Mouse (Mus musculus) limb, embryonic 12.5 days (tissue): ENCODE results near the gene Acss2. TPM values are rescaled to one million over a fixed set of nuclear protein-coding genes. Genes with fewer than 3 reads are reported as not detected.

Source experiments
- ATAC-seq: fragments of 200-750 bp; cut with Nextera tagmentation; 2 replicates; pipeline ENCODE4 v1.8.0; 2017; ENCODE audit warnings: low read depth, moderate TSS enrichment; ENCODE audit not compliant: insufficient number of reproducible peaks, insufficient read depth, low FRiP score, low TSS enrichment
- H3K27ac ChIP-seq: fragments of 300-500 bp; sonication (generic); 2 replicates; pipeline ENCODE4 v1.5.1; 2016; ENCODE audit warnings: mild to moderate bottlenecking, moderate library complexity
- H3K27me3 ChIP-seq: fragments of 300-500 bp; sonication (generic); 2 replicates; pipeline ENCODE4 v1.6.1; 2016; ENCODE audit warnings: mild to moderate bottlenecking, moderate library complexity
- H3K36me3 ChIP-seq: fragments of 300-500 bp; sonication (generic); 2 replicates; pipeline ENCODE4 v1.6.1; 2016; ENCODE audit warnings: mild to moderate bottlenecking, moderate library complexity
- H3K4me1 ChIP-seq: fragments of 300-500 bp; sonication (generic); replicated peaks from 2 replicates; pipeline ENCODE4 v1.6.1; 2016
- H3K4me2 ChIP-seq: fragments of 300-500 bp; sonication (generic); 2 replicates; pipeline ENCODE4 v1.6.1; 2016; ENCODE audit warnings: mild to moderate bottlenecking, moderate library complexity
- H3K4me3 ChIP-seq: fragments of 300-500 bp; sonication (generic); replicated peaks from 2 replicates; pipeline ENCODE4 v1.5.1; 2016; ENCODE audit warnings: mild to moderate bottlenecking
- H3K9ac ChIP-seq: fragments of 300-500 bp; sonication (generic); replicated peaks from 2 replicates; pipeline ENCODE4 v1.6.1; 2016; ENCODE audit warnings: mild to moderate bottlenecking, moderate library complexity
- H3K9me3 ChIP-seq: fragments of 300-500 bp; sonication (generic); 2 replicates; pipeline ENCODE4 v1.6.1; 2016; ENCODE audit warnings: mild to moderate bottlenecking, moderate library complexity
- WGBS: fragments of 180-500 bp; shearing (Covaris S2); methylation state at CpG from one replicate; pipeline ENCODE4 v1.1.7; 2016; 5-methylcytosine and 5-hydroxymethylcytosine counted together
- microRNA counts: library from miRNA; unstranded; fragments of <30 nt; microRNA quantifications from one replicate; lab custom pipeline; 2017
- microRNA-seq: library from miRNA; unstranded; fragments of <30 nt; microRNA quantifications from one replicate; pipeline ENCODE4, GENCODE M21; 2017
- polyA plus RNA-seq: library from polyadenylated mRNA; unstranded; fragments of >200 nt; fragmentation: Nextera tagmentation; extraction: Ambion mirVana; gene quantifications from 2 replicates; pipeline ENCODE4 v1.2.1, GENCODE M21; 2016

The Acss2 gene
- polyA plus RNA-seq, 1 experiment from 2014 or later: 12.1 TPM

DNA sequence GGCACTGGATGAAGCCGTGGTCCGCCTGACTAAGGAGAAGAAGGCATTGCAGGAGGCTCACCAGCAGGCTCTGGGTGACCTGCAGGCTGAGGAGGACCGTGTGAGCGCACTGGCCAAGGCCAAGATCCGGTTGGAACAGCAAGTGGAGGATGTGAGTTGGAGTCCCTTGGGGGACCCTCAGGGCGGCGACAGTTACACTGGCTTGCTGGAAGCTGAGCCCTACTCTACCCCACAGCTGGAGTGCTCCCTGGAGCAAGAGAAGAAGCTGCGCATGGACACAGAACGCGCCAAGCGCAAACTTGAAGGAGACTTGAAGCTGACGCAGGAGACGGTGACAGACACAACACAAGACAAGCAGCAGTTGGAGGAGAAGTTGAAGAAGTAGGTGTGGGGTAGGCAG is 110.8 kb downstream of the Acss2 start:
- Histone ChIP-seq H3K27me3 (peaks cover 91% of the 10 kb centered on the region), H3K9me3 (no peaks in the 10 kb centered on the region), H3K36me3 (peaks cover 25% of the 10 kb centered on the region), H3K4me2 (no peak overlapping the region), H3K9ac (no peak overlapping the region), H3K27ac (no peak overlapping the region), H3K4me1 (peaks cover 24% of the 10 kb centered on the region), H3K4me3 (peak overlapping the region; percentile 41; the same call in 1 of the 2 replicates)
- WGBS: 72% methylated on average over 13 of the region's 13 CpGs
- ATAC-seq: no peak

DNA sequence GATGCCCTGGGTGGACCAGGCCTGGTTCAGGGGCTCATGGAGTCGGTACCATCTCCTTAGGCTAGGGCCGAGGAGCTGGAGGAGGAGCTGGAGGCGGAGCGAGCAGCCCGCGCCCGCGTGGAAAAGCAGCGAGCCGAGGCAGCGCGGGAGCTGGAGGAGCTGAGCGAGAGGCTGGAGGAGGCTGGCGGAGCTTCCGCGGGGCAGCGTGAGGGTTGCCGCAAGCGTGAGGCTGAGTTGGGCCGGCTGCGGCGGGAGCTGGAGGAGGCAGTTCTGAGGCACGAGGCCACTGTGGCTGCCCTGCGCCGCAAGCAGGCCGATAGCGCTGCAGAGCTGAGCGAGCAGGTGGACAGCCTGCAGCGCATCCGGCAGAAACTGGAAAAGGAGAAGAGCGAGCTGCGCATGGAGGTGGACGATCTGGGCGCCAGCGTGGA is 111.5 kb downstream of the Acss2 start:
- no peak for ATAC-seq
- H3K4me1 ChIP-seq: peaks cover 24% of the 10 kb centered on the region
- peaks cover 98% of the 10 kb centered on the region for H3K27me3 ChIP-seq
- H3K4me2 ChIP-seq: peak overlapping the region; percentile 74
- no peaks in the 10 kb centered on the region for H3K9me3 ChIP-seq
- WGBS: 2% methylated on average over 35 of the region's 35 CpGs
- H3K27ac ChIP-seq: no peak overlapping the region
- H3K9ac ChIP-seq: peak overlapping the region; percentile 47
- H3K4me3 ChIP-seq: peak overlapping the region; percentile 41
- H3K36me3 ChIP-seq: peaks cover 32% of the 10 kb centered on the region

DNA sequence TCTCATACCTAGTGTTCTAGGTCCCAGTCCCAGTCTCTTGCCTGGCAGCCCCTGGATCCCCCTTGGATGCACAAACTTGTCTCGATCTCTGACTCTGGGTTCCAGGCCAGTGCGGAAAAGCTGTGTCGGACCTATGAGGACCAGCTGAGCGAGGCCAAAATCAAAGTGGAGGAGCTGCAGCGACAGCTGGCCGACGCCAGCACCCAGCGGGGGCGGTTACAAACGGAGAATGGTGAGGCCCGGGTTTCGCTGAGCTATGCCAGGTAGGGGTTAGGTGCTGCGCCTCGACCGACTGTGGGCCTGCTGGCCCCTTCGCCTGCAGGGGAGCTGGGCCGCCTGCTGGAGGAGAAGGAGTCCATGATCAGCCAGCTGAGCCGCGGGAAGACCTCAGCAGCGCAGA is 112.4 kb downstream of the Acss2 start:
- no peak overlapping the region; the same call in 1 of the 2 replicates for H3K9ac ChIP-seq
- ATAC-seq: no peak

DNA sequence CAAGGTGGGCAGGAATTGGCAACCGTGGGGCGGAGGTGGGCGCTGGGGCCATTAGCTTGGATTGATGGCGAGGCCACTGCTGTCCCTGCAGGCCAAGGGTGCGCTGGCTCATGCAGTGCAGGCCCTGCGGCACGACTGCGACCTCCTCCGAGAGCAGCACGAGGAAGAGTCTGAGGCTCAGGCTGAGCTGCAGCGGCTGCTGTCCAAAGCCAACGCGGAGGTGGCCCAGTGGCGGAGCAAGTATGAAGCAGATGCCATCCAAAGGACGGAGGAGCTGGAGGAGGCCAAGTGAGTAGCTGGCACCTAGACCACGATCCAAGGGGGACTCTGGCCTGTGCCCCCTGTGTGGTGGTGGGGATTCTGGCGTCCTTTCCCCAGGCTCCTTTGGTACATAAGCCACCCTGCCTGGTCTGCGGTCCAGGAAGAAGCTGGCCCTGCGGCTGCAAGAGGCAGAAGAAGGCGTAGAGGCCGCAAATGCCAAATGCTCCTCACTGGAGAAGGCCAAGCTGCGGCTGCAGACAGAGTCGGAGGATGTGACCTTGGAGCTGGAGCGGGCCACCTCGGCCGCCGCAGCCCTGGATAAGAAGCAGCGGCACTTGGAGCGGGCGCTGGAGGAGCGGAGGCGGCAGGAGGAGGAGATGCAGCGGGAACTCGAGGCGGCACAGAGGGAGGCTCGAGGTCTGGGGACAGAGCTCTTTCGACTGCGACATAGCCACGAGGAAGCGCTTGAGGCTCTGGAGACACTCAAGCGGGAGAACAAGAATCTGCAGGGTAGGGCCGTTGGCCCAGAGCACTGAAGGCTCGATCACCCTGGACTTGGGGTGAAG is 113.1 kb downstream of the Acss2 start:
- H3K4me2 ChIP-seq: peak overlapping the region; percentile 23
- no peak overlapping the region; the same call in 1 of the 2 replicates for H3K9ac ChIP-seq
- H3K4me3 ChIP-seq: no peak overlapping the region
- no peak overlapping the region for H3K27ac ChIP-seq
- no peak for ATAC-seq
- peaks cover 89% of the 10 kb centered on the region for H3K27me3 ChIP-seq
- 12% methylated on average over 43 of the region's 43 CpGs for WGBS
- peaks cover 48% of the 10 kb centered on the region for H3K36me3 ChIP-seq
- H3K9me3 ChIP-seq: no peaks in the 10 kb centered on the region
- H3K4me1 ChIP-seq: peaks cover 24% of the 10 kb centered on the region

More for the DNA sequence above, 112.4 kb downstream of the Acss2 start:
- 23% methylated on average over 20 of the region's 20 CpGs for WGBS
- peaks cover 96% of the 10 kb centered on the region for H3K27me3 ChIP-seq
- peaks cover 41% of the 10 kb centered on the region for H3K36me3 ChIP-seq
- peaks cover 24% of the 10 kb centered on the region for H3K4me1 ChIP-seq
- no peaks in the 10 kb centered on the region for H3K9me3 ChIP-seq
- no peak overlapping the region for H3K4me3 ChIP-seq
- no peak overlapping the region for H3K27ac ChIP-seq
- H3K4me2 ChIP-seq: peak overlapping the region; percentile 23

DNA sequence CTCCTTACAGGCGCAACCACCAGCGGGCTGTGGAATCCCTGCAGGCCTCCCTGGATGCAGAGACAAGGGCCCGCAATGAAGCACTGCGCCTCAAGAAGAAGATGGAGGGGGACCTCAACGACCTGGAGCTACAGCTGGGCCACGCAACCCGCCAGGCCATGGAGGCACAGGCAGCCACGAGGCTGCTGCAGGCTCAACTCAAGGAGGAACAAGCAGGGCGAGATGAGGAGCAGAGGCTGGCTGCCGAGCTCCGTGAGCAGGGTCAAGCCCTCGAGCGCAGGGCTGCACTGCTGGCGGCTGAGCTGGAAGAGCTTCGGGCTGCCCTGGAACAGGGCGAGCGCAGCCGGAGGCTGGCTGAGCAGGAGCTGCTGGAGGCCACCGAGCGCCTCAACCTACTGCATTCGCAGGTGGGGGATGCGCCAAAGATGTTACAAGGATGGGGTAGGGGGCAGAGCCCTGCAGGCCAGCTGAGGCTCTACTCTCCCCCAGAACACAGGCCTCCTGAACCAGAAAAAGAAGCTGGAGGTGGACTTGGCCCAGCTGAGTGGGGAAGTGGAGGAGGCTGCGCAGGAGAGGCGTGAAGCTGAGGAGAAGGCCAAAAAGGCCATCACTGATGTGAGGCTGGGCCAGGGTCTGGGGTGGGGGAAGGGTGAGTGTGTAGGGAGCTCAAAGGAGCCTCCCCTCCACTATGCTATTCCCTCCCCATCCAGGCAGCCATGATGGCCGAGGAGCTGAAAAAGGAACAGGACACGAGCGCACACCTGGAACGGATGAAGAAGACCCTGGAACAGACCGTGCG is 114.6 kb downstream of the Acss2 start:
- Histone ChIP-seq H3K9me3 (no peaks in the 10 kb centered on the region), H3K4me2 (no peak overlapping the region), H3K4me1 (peaks cover 24% of the 10 kb centered on the region), H3K36me3 (peaks cover 63% of the 10 kb centered on the region), H3K27ac (no peak overlapping the region), H3K4me3 (no peak overlapping the region), H3K9ac (no peak overlapping the region), H3K27me3 (peaks cover 74% of the 10 kb centered on the region)
- ATAC-seq: no peak
- 71% methylated on average over 30 of the region's 30 CpGs for WGBS

DNA sequence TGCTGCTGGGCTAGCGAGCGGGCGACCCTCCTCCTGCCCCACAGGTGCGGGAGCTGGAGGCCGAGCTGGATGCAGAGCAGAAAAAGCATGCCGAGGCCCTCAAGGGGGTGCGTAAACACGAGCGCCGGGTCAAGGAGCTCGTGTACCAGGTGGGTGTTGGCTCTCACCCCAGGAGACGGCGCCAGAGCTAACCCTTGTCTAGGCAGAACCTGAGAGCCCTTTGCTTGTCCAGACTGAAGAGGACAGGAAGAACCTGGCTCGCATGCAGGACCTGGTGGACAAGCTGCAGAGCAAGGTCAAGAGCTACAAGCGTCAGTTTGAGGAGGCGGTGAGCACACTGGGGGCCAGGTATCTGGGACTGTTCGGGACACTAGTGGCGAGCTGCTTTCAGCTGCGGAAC is 115.4 kb downstream of the Acss2 start:
- ATAC-seq: no peak
- Histone ChIP-seq H3K4me2 (no peak overlapping the region), H3K4me1 (peaks cover 24% of the 10 kb centered on the region), H3K4me3 (no peak overlapping the region), H3K9ac (no peak overlapping the region), H3K27ac (no peak overlapping the region), H3K9me3 (no peaks in the 10 kb centered on the region), H3K36me3 (peaks cover 71% of the 10 kb centered on the region), H3K27me3 (peaks cover 66% of the 10 kb centered on the region)
- 58% methylated on average over 19 of the region's 19 CpGs for WGBS

DNA sequence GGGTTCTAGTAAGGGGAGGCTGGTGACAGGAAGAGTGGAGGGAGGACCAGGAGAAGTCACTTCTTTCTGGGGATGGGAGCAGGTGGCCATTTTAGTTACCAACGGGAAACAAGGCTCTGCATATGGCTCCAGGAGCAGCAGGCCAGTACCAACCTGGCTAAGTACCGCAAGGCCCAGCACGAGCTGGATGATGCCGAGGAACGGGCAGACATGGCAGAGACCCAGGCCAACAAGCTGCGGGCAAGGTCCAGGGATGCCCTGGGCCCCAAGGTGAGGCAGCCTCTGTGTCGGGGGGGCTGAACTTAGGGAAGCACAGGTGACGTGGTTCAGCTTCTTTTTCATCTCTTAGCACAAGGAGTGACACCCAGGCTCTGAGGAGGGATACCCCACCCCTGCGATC is 116.0 kb downstream of the Acss2 start:
- Histone ChIP-seq H3K36me3 (peaks cover 77% of the 10 kb centered on the region), H3K9ac (no peak overlapping the region), H3K9me3 (no peaks in the 10 kb centered on the region), H3K4me3 (no peak overlapping the region), H3K4me1 (peaks cover 23% of the 10 kb centered on the region), H3K27me3 (peaks cover 60% of the 10 kb centered on the region), H3K4me2 (no peak overlapping the region), H3K27ac (no peak overlapping the region)
- 91% methylated on average over 9 of the region's 9 CpGs for WGBS
- no peak for ATAC-seq

DNA sequence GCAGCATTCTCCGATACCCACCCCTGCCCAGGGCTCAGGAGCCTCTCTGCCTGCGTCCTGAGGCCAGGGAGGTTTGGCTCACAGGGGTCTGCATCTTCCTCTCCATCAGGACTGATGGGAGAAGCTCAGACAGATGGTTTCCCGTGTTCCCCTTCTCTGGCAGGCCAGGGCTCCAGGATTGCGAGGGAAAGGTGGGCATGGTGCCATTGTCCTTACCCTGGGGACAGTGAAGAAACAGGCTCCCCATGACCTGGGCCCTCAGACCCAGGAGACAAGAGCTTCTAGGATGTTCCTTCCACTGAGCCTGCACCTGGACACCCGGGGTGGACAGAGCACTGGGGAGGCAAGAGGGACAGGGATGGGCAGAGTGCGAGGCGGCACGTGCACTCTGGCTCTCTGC is 116.8 kb downstream of the Acss2 start:
- no peak overlapping the region for H3K27ac ChIP-seq

More for the DNA sequence above, 116.8 kb downstream of the Acss2 start:
- Histone ChIP-seq H3K27me3 (peaks cover 52% of the 10 kb centered on the region), H3K9ac (no peak overlapping the region), H3K36me3 (peaks cover 85% of the 10 kb centered on the region), H3K4me3 (no peak overlapping the region), H3K9me3 (no peaks in the 10 kb centered on the region), H3K4me2 (no peak overlapping the region), H3K4me1 (peaks cover 15% of the 10 kb centered on the region)
- WGBS: 94% methylated on average over 8 of the region's 8 CpGs
- ATAC-seq: no peak

MicroRNAs encoded within 50 kb of the gene (microRNA counts, 519-probe panel; counts per million panel counts)
- not detected for microRNA mmu-miR-499 (lab: Ali Mortazavi, UCI)

Small RNA genes lying within 50 kb of the gene (microRNA-seq; reads per million reads assigned to microRNA genes)
- 31.6 reads per million, percentile 38 among the genes with 10 or more reads in this experiment for gene Mir499

Other genes with a start within 250 kb of the Acss2 start
- gene Map1lc3a, start 241.7 kb upstream of the Acss2 start, polyA plus RNA-seq: 163 and 169 TPM in 2 replicates
- gene Pigu, start 160.5 kb upstream of the Acss2 start, polyA plus RNA-seq: 41.0 and 47.0 TPM in 2 replicates
- 16.2 and 21.2 TPM in 2 replicates for gene Trp53inp2, start 136.9 kb upstream of the Acss2 start, polyA plus RNA-seq
- gene Ncoa6, start 44.1 kb upstream of the Acss2 start, polyA plus RNA-seq: 24.0 and 29.1 TPM in 2 replicates
- gene Ggt7, start 289 bp downstream of the Acss2 start, polyA plus RNA-seq: 5.5 and 7.8 TPM in 2 replicates
- 23.8 and 23.9 TPM in 2 replicates for gene Gss, start 74.9 kb downstream of the Acss2 start, polyA plus RNA-seq
- gene Myh7b, start 93.3 kb downstream of the Acss2 start, polyA plus RNA-seq: 1.9 and 2.1 TPM in 2 replicates
- gene Trpc4ap, start 174.4 kb downstream of the Acss2 start, polyA plus RNA-seq: 165 and 167 TPM in 2 replicates
- 24.2 and 26.3 TPM in 2 replicates for gene Edem2, start 211.5 kb downstream of the Acss2 start, polyA plus RNA-seq
- not detected in 2 replicates for gene Gm17581, start 217.9 kb downstream of the Acss2 start, polyA plus RNA-seq
- gene Procr, start 233.2 kb downstream of the Acss2 start, polyA plus RNA-seq: 3.5 and 4.1 TPM in 2 replicates